Mouse (Mus musculus) CH12.LX (cell line): ENCODE data around the gene Macrod2. TPM values are rescaled to one million over a fixed set of nuclear protein-coding genes. Genes with fewer than 3 reads are reported as not detected.

Source experiments
- DNase-seq: peaks from one replicate; pipeline ENCODE4 v3.0.0-alpha.2; 2013; ENCODE audit errors: extremely low read depth
- H3K27ac ChIP-seq: 2 replicates; pipeline ENCODE4 v1.5.1; 2012; ENCODE audit warnings: low read depth, mild to moderate bottlenecking, control low read depth, moderate library complexity; ENCODE audit not compliant: insufficient read depth
- H3K27me3 ChIP-seq: replicated peaks from 2 replicates; pipeline ENCODE3; 2012; ENCODE audit warnings: inconsistent platforms
- H3K36me3 ChIP-seq, 2 experiments: replicated peaks in 1 of 2; 2 replicates each; pipeline versions ENCODE3 to v1.6.1; 2012; ENCODE audit warnings: inconsistent platforms in 1 of 2, low read length in 1 of 2, mild to moderate bottlenecking in 1 of 2, mixed read lengths in 1 of 2, moderate library complexity in 1 of 2; ENCODE audit not compliant: control insufficient read depth in 1 of 2, insufficient read depth in 1 of 2
- H3K4me1 ChIP-seq, 2 experiments: 2 replicates each; pipeline ENCODE4 v1.6.1; 2012; ENCODE audit warnings: inconsistent platforms in 1 of 2, moderate library complexity in 1 of 2; ENCODE audit not compliant: insufficient read depth in 2 of 2, control insufficient read depth in 1 of 2
- H3K4me2 ChIP-seq: 2 replicates; pipeline ENCODE4 v1.6.1; 2012; ENCODE audit warnings: low read depth, mild to moderate bottlenecking, control low read depth; ENCODE audit not compliant: poor library complexity, insufficient read depth, severe bottlenecking
- H3K4me3 ChIP-seq, 3 experiments: fragments of 150-350 bp in 1 of 3; sonication (generic) in 1 of 3; replicated peaks in 1 of 3; 2 replicates each; pipeline versions ENCODE3 to v1.5.1; 2011 to 2012; ENCODE audit warnings: low read depth in 2 of 3, low read length in 2 of 3, mild to moderate bottlenecking in 2 of 3, moderate library complexity in 2 of 3, control low read depth in 1 of 3, improper control_type of control experiment in 1 of 3, inconsistent platforms in 1 of 3, mixed read lengths in 1 of 3; ENCODE audit not compliant: poor library complexity in 1 of 3
- H3K79me2 ChIP-seq: replicated peaks from 2 replicates; pipeline ENCODE4 v1.6.1; 2012; ENCODE audit warnings: mild to moderate bottlenecking, moderate library complexity; ENCODE audit not compliant: control insufficient read depth, poor library complexity, insufficient read depth, severe bottlenecking; ENCODE audit errors: extremely low read depth
- H3K9ac ChIP-seq: 2 replicates; pipeline ENCODE4 v1.6.1; 2012; ENCODE audit warnings: low read depth, mild to moderate bottlenecking, control low read depth, moderate library complexity; ENCODE audit not compliant: insufficient read depth
- H3K9me3 ChIP-seq: replicated peaks from 2 replicates; pipeline ENCODE3; 2012; ENCODE audit warnings: low read length, inconsistent platforms, mixed read lengths
- CHD1 ChIP-seq: IDR thresholded peaks from 2 replicates; pipeline ENCODE4 v1.6.1; 2012; ENCODE audit warnings: low read depth, low read length, improper control_type of control experiment, inconsistent platforms
- CHD2 ChIP-seq: IDR thresholded peaks from 2 replicates; pipeline ENCODE4 v1.6.1; 2011; ENCODE audit warnings: low read length, improper control_type of control experiment
- CTCF ChIP-seq, 2 experiments: IDR thresholded peaks in 1 of 2; conservative IDR thresholded peaks in 1 of 2; 2 replicates each; pipeline ENCODE4 v1.5.1; 2011 to 2012; ENCODE audit warnings: low read depth in 2 of 2, low read length in 2 of 2, improper control_type of control experiment in 1 of 2, inconsistent platforms in 1 of 2, mild to moderate bottlenecking in 1 of 2, moderate library complexity in 1 of 2
- EP300 ChIP-seq: IDR thresholded peaks from 2 replicates; pipeline ENCODE4 v1.6.1; 2011; ENCODE audit warnings: low read length, improper control_type of control experiment
- HCFC1 ChIP-seq: IDR thresholded peaks from 2 replicates; pipeline ENCODE4 v1.6.1; 2012; ENCODE audit warnings: low read depth, mild to moderate bottlenecking, inconsistent platforms, low read length, improper control_type of control experiment
- JUN ChIP-seq: IDR thresholded peaks from 2 replicates; pipeline ENCODE4 v1.6.1; 2011; ENCODE audit warnings: low read depth, mild to moderate bottlenecking, low read length, improper control_type of control experiment, moderate library complexity; ENCODE audit not compliant: insufficient read depth
- POLR2A ChIP-seq: IDR thresholded peaks from 2 replicates; pipeline ENCODE4 v1.6.1; 2011; ENCODE audit warnings: low read depth, mild to moderate bottlenecking, improper control_type of control experiment, low read length
- POLR2AphosphoS2 ChIP-seq: IDR thresholded peaks from 2 replicates; pipeline ENCODE4 v1.6.1; 2011; ENCODE audit warnings: low read depth, low read length, improper control_type of control experiment
- RAD21 ChIP-seq: IDR thresholded peaks from 2 replicates; pipeline ENCODE4 v1.6.1; 2011; ENCODE audit warnings: low read depth, mild to moderate bottlenecking, low read length, improper control_type of control experiment, moderate library complexity
- SMC3 ChIP-seq: IDR thresholded peaks from 2 replicates; pipeline ENCODE4 v1.6.1; 2011; ENCODE audit warnings: low read depth, low read length, improper control_type of control experiment
- TBP ChIP-seq: conservative IDR thresholded peaks from 2 replicates; pipeline ENCODE4 v1.6.1; 2011; ENCODE audit warnings: low read depth, low read length, improper control_type of control experiment
- UBTF ChIP-seq: IDR thresholded peaks from 2 replicates; pipeline ENCODE4 v1.6.1; 2012; ENCODE audit warnings: low read depth, mild to moderate bottlenecking, inconsistent platforms, low read length, improper control_type of control experiment, moderate library complexity
- USF2 ChIP-seq: conservative IDR thresholded peaks from 2 replicates; pipeline ENCODE4 v1.6.1; 2011; ENCODE audit warnings: low read depth, low read length, improper control_type of control experiment
- ZNF384 ChIP-seq: IDR thresholded peaks from 2 replicates; pipeline ENCODE4 v1.6.1; 2012; ENCODE audit warnings: low read depth, low read length, improper control_type of control experiment, inconsistent platforms
- dilution Hi-C: fragments of 300-500 bp; cut with MboI; formaldehyde crosslinking; loops from 2 replicates; pipeline ENCODE4 v1.14.3; 2020; ENCODE audit warnings: low sequenced_read_pairs; ENCODE audit not compliant: extremely low pct_unique_long_range_greater_than_20kb, extremely low pct_ligation_motif_present
- in situ Hi-C: fragments of 300-500 bp; cut with MboI; formaldehyde crosslinking; loops from 3 replicates; pipeline ENCODE4 v1.14.3; 2019; ENCODE audit warnings: low sequenced_read_pairs, low pct_ligation_motif_present, low pct_unique_long_range_greater_than_20kb, mixed read lengths
- polyA plus RNA-seq: library from polyadenylated mRNA; unstranded; fragments of >175 nt; gene quantifications from 2 replicates; pipeline ENCODE4 v1.2.1, GENCODE M21; 2012; ENCODE audit warnings: low read depth; ENCODE audit not compliant: insufficient read length
- total RNA-seq, 2 experiments: library from RNA; depleted of rRNA; stranded (reverse); fragments of 300-350 nt in 1 of 2; fragments of >200 nt in 1 of 2; gene quantifications; 2 replicates each; pipeline ENCODE4 v1.2.3; 2012 to 2014

Macrod2 gene
- total and polyA plus RNA-seq, 3 experiments, result not detected

DNA sequence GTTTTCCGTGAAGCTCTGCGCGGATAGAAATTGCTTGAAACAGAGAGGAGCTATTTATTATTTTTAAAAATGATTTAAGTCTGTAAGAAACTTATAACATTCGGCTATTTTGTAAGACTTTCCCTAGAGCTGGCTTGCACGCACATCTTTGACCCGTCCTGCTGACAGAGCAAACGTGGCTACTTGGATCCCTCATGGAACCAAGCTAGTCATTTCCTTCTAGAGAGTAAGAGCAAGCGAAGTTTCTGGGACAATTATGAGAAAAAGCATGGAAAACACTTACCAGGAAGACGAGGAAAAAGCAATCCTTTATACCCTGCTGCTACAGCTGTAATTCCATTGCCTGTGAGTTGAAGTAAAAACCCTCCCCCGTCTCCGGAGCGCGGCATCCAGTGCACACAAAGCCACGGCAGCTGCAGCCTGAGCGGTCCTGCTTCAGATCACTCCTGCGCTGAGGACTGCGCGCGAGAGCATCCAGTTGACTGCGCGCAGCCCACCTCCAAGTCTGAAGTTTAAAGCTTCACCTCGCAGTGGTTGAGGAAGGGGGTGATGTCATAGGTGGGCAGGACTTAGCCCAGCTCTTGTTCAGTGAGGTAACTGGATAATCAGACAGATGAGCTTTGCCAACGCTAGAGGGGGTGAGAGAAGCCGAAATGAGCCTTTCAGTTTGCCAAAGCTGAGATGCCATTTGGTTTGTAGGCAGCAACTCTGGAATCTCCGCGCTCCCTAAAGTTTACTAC is 276.0 kb downstream of the Macrod2 start, which contains the start of gene Flrt3:
Flrt3 (minus strand) TSS at position 507 of the 740 bp plus-strand sequence.
- DNase-seq, result no peak
- H3K9ac ChIP-seq, result no peak within 1 kb of the TSS

DNA sequence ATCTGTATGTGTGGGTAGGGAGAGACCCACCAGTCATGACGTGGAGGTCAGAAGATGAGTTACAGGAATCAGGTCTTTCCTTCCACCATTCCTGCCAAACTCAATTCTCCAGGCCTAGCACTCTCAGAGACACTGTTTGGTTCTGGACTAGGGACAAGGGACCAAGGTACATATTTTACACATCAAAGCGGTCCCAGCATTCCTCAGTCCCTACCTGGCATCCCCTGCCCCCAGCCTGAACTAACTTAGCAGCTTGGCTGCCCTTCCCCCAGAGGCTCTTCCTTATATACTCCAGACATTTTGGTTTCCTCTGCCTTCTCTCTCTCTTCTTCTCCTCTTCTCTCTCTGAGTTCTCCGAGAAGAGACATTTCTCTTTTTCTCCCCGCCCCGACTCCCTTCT is 278.4 kb downstream of the Macrod2 start:
- no peak for TF ChIP-seq RAD21
- TF ChIP-seq POLR2A, result no peak
- no peak for TF ChIP-seq CTCF (conservative IDR thresholded peaks at IDR 0.05 in 1 of 2, IDR thresholded peaks at IDR 0.05 in 1 of 2; ENCODE audit: low read depth in 2 of 2, low read length in 2 of 2)
- no peak for TF ChIP-seq POLR2AphosphoS2
- TF ChIP-seq USF2, result no peak
- TF ChIP-seq CHD2, result no peak
- no peak for TF ChIP-seq EP300
- TF ChIP-seq ZNF384, result no peak
- TF ChIP-seq HCFC1, result no peak
- no peak for TF ChIP-seq SMC3
- no peak for TF ChIP-seq CHD1
- TF ChIP-seq JUN, result no peak
- H3K36me3 ChIP-seq, result no peaks in the 10 kb centered on the region
- no peaks in the 10 kb centered on the region for H3K27me3 ChIP-seq
- no peaks in the 10 kb centered on the region for H3K4me1 ChIP-seq
- no peaks in the 10 kb centered on the region for H3K79me2 ChIP-seq
- no peak overlapping the region for H3K4me2 ChIP-seq
- DNase-seq, result no peak
- H3K9me3 ChIP-seq, result peaks cover 48% of the 10 kb centered on the region
- no peak overlapping the region for H3K9ac ChIP-seq
- dilution Hi-C loops, result no loop called here
- no peak overlapping the region for H3K4me3 ChIP-seq
- in situ Hi-C loops, result no loop called here
- no peak overlapping the region for H3K27ac ChIP-seq

More for the DNA sequence above, 276.0 kb downstream of the Macrod2 start, which contains the start of gene Flrt3:
- Histone ChIP-seq H3K27me3 (no peaks in the 10 kb centered on the region), H3K4me1 (no peaks in the 10 kb centered on the region), H3K27ac (no peak within 1 kb of the TSS), H3K36me3 (no peaks in the 10 kb centered on the region), H3K4me2 (no peak within 1 kb of the TSS), H3K79me2 (no peaks in the 10 kb centered on the region), H3K4me3 (no peak within 1 kb of the TSS), H3K9me3 (peaks cover 52% of the 10 kb centered on the region)
- in situ Hi-C loops, result no loop called here
- dilution Hi-C loops, result no loop called here
- TF ChIP-seq CTCF (conservative IDR thresholded peaks at IDR 0.05 in 1 of 2, IDR thresholded peaks at IDR 0.05 in 1 of 2; ENCODE audit: low read depth in 2 of 2, low read length in 2 of 2), result no peak
- TF ChIP-seq USF2, result no peak
- no peak for TF ChIP-seq SMC3
- no peak for TF ChIP-seq TBP
- TF ChIP-seq RAD21, result no peak
- TF ChIP-seq, all 38 proteins: peak for 0

DNA sequence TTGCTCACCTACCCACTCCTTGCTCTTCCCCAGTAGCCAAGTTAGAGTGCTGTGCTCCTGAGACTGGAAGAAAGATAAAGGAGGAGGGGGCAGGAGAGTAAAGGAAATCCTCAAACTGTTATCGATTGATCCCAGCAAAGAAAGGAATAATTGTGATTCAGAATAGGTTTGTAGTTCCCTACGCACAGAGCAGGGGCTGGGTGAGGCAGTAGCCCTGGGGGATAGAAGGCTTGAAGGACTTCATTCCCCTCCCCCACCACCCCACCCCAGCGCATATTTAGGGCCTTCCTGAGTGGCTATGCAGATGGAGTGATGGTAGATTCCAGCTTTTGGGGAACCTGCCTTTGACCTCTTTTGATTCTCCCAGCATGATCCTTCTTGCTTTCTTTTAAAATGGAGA is 281.6 kb downstream of the Macrod2 start:
- Histone ChIP-seq H3K79me2 (no peaks in the 10 kb centered on the region), H3K9ac (no peak overlapping the region), H3K4me2 (no peak overlapping the region), H3K4me1 (no peaks in the 10 kb centered on the region), H3K9me3 (peaks cover 43% of the 10 kb centered on the region), H3K36me3 (no peaks in the 10 kb centered on the region), H3K27ac (no peak overlapping the region), H3K4me3 (no peak overlapping the region), H3K27me3 (no peaks in the 10 kb centered on the region)
- DNase-seq, result no peak
- TF ChIP-seq JUN, result no peak
- TF ChIP-seq UBTF, result no peak
- in situ Hi-C loops, result no loop called here
- dilution Hi-C loops, result no loop called here
